Mouse (Mus musculus) midbrain, embryonic 14.5 days (tissue): Measurements from ENCODE around the gene Sptbn1. TPM values are rescaled to one million over a fixed set of nuclear protein-coding genes. Genes with fewer than 3 reads are reported as not detected.

ENCODE experiments used
- ATAC-seq: fragments of 200-750 bp; cut with Nextera tagmentation; 2 replicates; pipeline ENCODE4 v1.8.0; 2017; ENCODE audit warnings: moderate number of reproducible peaks, moderate library complexity; ENCODE audit not compliant: low FRiP score, low TSS enrichment
- DNase-seq: peaks from one replicate; pipeline ENCODE4 v3.0.0-alpha.2; 2015
- H3K27ac ChIP-seq: fragments of 300-500 bp; sonication (generic); replicated peaks from 2 replicates; pipeline ENCODE4 v1.5.1; 2014; ENCODE audit warnings: mild to moderate bottlenecking, low read depth, low read length, moderate library complexity
- H3K27me3 ChIP-seq: fragments of 300-500 bp; sonication (generic); 2 replicates; pipeline ENCODE4 v1.6.1; 2014; ENCODE audit warnings: low read length, control low read depth, mixed read lengths; ENCODE audit not compliant: control insufficient read depth, insufficient read depth
- H3K36me3 ChIP-seq: fragments of 300-500 bp; sonication (generic); 2 replicates; pipeline ENCODE4 v1.6.1; 2014; ENCODE audit warnings: low read length, control low read depth; ENCODE audit not compliant: control insufficient read depth, insufficient read depth
- H3K4me1 ChIP-seq: fragments of 300-500 bp; sonication (generic); 2 replicates; pipeline ENCODE4 v1.6.1; 2014; ENCODE audit warnings: mild to moderate bottlenecking, antibody characterized with exemption, low read length, control low read depth; ENCODE audit not compliant: control insufficient read depth, insufficient read depth
- H3K4me2 ChIP-seq: fragments of 300-500 bp; sonication (generic); 2 replicates; pipeline ENCODE4 v1.6.1; 2014; ENCODE audit warnings: mild to moderate bottlenecking, low read length, moderate library complexity
- H3K4me3 ChIP-seq: fragments of 300-500 bp; sonication (generic); replicated peaks from 2 replicates; pipeline ENCODE4 v1.5.1; 2014; ENCODE audit warnings: low read depth, low read length
- H3K9ac ChIP-seq: fragments of 300-500 bp; sonication (generic); replicated peaks from 2 replicates; pipeline ENCODE4 v1.6.1; 2014; ENCODE audit warnings: mild to moderate bottlenecking, low read length, moderate library complexity
- H3K9me3 ChIP-seq: fragments of 300-500 bp; sonication (generic); 2 replicates; pipeline ENCODE4 v1.6.1; 2016; ENCODE audit warnings: low read length, control low read depth, mixed read lengths; ENCODE audit not compliant: control insufficient read depth
- WGBS: fragments of 180-500 bp; shearing (Covaris S2); extraction: QIAGEN DNeasy Blood & Tissue Kit; methylation state at CpG from one replicate; pipeline ENCODE4 v1.1.7; 2014; 5-methylcytosine and 5-hydroxymethylcytosine counted together
- polyA plus RNA-seq: library from polyadenylated mRNA; unstranded; fragments of >200 nt; fragmentation: Nextera tagmentation; extraction: Ambion mirVana; gene quantifications from 2 replicates; pipeline ENCODE4 v1.2.1, GENCODE M21; 2014

Gene Sptbn1
- polyA plus RNA-seq, 1 experiment from 2014 or later = 181 TPM

DNA sequence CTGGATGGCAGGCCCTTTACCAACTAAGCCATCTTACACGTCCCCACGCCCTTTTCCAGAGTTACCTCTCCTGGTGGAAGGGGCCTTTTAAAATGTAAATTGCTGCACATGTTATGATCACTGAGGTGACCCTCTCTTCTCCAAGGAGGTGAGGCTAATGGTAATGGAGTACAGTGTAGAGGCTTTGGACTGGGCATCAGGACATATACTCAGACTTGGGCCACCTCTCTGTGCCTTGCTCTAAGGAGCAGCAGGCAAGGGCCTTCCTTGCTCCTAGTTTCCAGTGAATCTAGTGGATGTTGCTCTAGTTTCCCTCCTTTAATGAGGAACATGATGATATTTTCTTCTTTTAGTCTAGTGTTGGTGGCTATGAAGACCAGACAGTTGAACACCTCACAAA, 166.8 kb downstream of the Sptbn1 start:
- no peak overlapping the region for H3K27ac ChIP-seq
- ATAC-seq = no peak
- no peaks in the 10 kb centered on the region for H3K4me1 ChIP-seq
- WGBS = 98% methylated on average over 2 of the region's 2 CpGs
- no peak overlapping the region for H3K4me3 ChIP-seq
- H3K27me3 ChIP-seq = no peaks in the 10 kb centered on the region
- H3K4me2 ChIP-seq = no peak overlapping the region
- no peak for DNase-seq
- H3K36me3 ChIP-seq = peaks cover 81% of the 10 kb centered on the region
- no peak overlapping the region for H3K9ac ChIP-seq
- H3K9me3 ChIP-seq = no peaks in the 10 kb centered on the region

DNA sequence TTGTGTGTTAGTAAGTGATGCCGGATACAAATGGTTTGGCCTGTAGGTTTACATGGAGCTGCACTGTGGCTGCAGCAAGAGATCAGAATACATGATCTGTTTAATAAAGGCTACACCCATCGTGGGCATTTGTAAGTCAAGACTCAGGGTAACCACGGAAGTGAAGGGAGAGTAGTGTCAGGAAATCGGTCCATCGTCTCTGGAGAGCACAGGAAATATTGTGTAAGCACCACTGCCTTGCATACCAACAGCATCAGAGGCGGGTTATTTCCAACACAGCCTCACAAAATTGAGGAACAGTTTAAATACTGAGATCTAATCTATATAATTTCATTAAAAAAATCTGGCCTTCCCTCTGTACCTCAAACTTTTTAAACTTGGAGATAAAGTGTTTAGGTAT, 168.1 kb downstream of the Sptbn1 start:
- H3K27ac ChIP-seq = no peak overlapping the region
- DNase-seq (no peak), ATAC-seq (no peak)
- no peak overlapping the region for H3K4me3 ChIP-seq
- no peaks in the 10 kb centered on the region for H3K4me1 ChIP-seq
- peaks cover 70% of the 10 kb centered on the region for H3K36me3 ChIP-seq
- whole genome bisulfite sequencing = 97% methylated on average over 6 of the region's 6 CpGs
- no peak overlapping the region for H3K9ac ChIP-seq
- H3K9me3 ChIP-seq = no peaks in the 10 kb centered on the region
- H3K4me2 ChIP-seq = no peak overlapping the region
- H3K27me3 ChIP-seq = no peaks in the 10 kb centered on the region

DNA sequence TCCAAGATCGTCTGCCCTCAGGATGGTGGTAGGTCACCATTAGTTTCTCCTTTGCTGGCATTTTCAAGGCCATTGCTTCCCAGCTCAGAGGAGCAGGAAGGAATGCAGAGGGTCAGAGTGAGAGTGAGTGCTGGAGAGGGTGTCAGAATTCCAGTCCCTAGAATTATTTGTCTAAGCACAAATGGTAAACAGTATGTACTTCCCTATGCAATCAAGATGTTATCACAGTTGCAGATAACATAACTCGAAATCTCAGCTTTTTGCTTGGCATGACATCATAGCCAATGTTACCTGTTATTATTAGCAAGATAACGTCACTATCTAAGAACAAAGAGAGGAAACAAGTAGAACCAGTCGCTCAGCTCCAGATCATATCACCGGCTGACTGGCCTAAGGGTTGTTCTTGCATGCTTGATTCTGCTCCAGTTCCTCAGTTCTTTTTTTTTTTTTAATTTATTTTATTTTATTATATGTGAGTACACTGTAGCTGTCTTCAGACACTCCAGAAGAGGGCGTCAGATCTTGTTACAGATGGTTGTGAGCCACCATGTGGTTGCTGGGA, 172.7 kb downstream of the Sptbn1 start:
- Histone ChIP-seq H3K9me3 (no peaks in the 10 kb centered on the region), H3K4me2 (no peak overlapping the region), H3K9ac (no peak overlapping the region), H3K27me3 (no peaks in the 10 kb centered on the region), H3K27ac (no peak overlapping the region), H3K4me1 (no peaks in the 10 kb centered on the region), H3K36me3 (peaks cover 24% of the 10 kb centered on the region), H3K4me3 (no peak overlapping the region)
- DNase-seq (no peak), ATAC-seq (no peak)
- 96% methylated on average over 6 of the region's 6 CpGs for WGBS

- H3K27me3 ChIP-seq = no peaks in the 10 kb centered on the region
- H3K4me1 ChIP-seq = no peaks in the 10 kb centered on the region
- H3K36me3 ChIP-seq = no peaks in the 10 kb centered on the region; the same call in 1 of the 2 replicates
- H3K9me3 ChIP-seq = no peaks in the 10 kb centered on the region
- no peak overlapping the region for H3K27ac ChIP-seq
- ATAC-seq (no peak), DNase-seq (peak; percentile 35)
- H3K9ac ChIP-seq = no peak overlapping the region
- H3K4me2 ChIP-seq = no peak overlapping the region
- no peak overlapping the region for H3K4me3 ChIP-seq
- WGBS = 49% methylated on average over 4 of the region's 4 CpGs
Measured at GRCm38 (mm10) chr11:30091892-30092291, 176.1 kb downstream of the Sptbn1 start.

GRCm38 (mm10) chr11:30085114-30085513, 182.9 kb downstream of the Sptbn1 start:
- DNase-seq = no peak

GRCm38 (mm10) chr11:30057299-30057698, 210.7 kb downstream of the Sptbn1 start:
- H3K27me3 ChIP-seq = no peaks in the 10 kb centered on the region
- WGBS = 52% methylated on average over 8 of the region's 8 CpGs
- no peaks in the 10 kb centered on the region for H3K36me3 ChIP-seq
- H3K4me1 ChIP-seq = no peaks in the 10 kb centered on the region
- no peak; the same call in 1 of the 2 replicates for ATAC-seq
- DNase-seq = peak; percentile 45
- H3K4me3 ChIP-seq = no peak overlapping the region
- no peak overlapping the region for H3K4me2 ChIP-seq
- no peaks in the 10 kb centered on the region for H3K9me3 ChIP-seq
- H3K9ac ChIP-seq = no peak overlapping the region
- H3K27ac ChIP-seq = no peak overlapping the region

More at GRCm38 (mm10) chr11:30085114-30085513, 182.9 kb downstream of the Sptbn1 start:
- Histone ChIP-seq H3K27ac (no peak overlapping the region), H3K4me2 (no peak overlapping the region), H3K9me3 (no peaks in the 10 kb centered on the region), H3K4me3 (no peak overlapping the region), H3K9ac (no peak overlapping the region), H3K27me3 (no peaks in the 10 kb centered on the region), H3K36me3 (no peaks in the 10 kb centered on the region), H3K4me1 (no peaks in the 10 kb centered on the region)
- no peak for ATAC-seq

Other genes starting within 250 kb of the Sptbn1 start
- 6.2 and 6.8 TPM in 2 replicates for gene Eml6, start 242.1 kb downstream of the Sptbn1 start, polyA plus RNA-seq
- 0.24 and 0.32 TPM in 2 replicates for gene 4930505A04Rik, start 203.7 kb upstream of the Sptbn1 start, polyA plus RNA-seq